Mouse (Mus musculus): Measurements from ENCODE around the gene Col8a2. TPM values are rescaled to one million over a fixed set of nuclear protein-coding genes. Genes with fewer than 3 reads are reported as not detected.

The Col8a2 gene
- polyA plus RNA-seq, 1 experiment from 2014 or later: 13.3 TPM

- Histone ChIP-seq H3K4me2 (0 out of 2 replicates have a peak overlapping the region, but pooled peaks have one; percentile 52), H3K4me3 (replicated peaks) (peak overlapping the region; percentile 74; the same call in 1 of the 2 replicates), H3K9me3 (no peaks in the 10 kb centered on the region), H3K27ac (peak overlapping the region; percentile 94), H3K27me3 (no peaks in the 10 kb centered on the region), H3K36me3 (peaks cover 5% of the 10 kb centered on the region; the same call in 1 of the 2 replicates), H3K9ac (replicated peaks) (no peak overlapping the region), H3K4me1 (replicated peaks) (peaks cover 58% of the 10 kb centered on the region)
- ATAC-seq (ENCODE audit: insufficient number of reproducible peaks, insufficient read depth, low FRiP score, low TSS enrichment, low read depth): no peak
- WGBS: 51% methylated on average over 7 of the region's 7 CpGs
These were observed 24.9 kb upstream of the Col8a2 start for GRCm38 (mm10) chr4:126261675-126262074.

- no peaks in the 10 kb centered on the region for H3K9me3 ChIP-seq
- H3K27ac ChIP-seq: peak within 1 kb of the TSS; percentile 94
- WGBS: under 1% methylated on average over 46 of the region's 46 CpGs
- peaks cover 5% of the 10 kb centered on the region; the same call in 1 of the 2 replicates for H3K36me3 ChIP-seq
- H3K4me3 ChIP-seq (replicated peaks): peak within 1 kb of the TSS; percentile 74
- H3K4me2 ChIP-seq: peak within 1 kb of the TSS; percentile 85
- ATAC-seq (ENCODE audit: insufficient number of reproducible peaks, insufficient read depth, low FRiP score, low TSS enrichment, low read depth): peak; percentile 93
- no peaks in the 10 kb centered on the region for H3K27me3 ChIP-seq
- peaks cover 54% of the 10 kb centered on the region for H3K4me1 ChIP-seq (replicated peaks)
- H3K9ac ChIP-seq (replicated peaks): peak within 1 kb of the TSS; percentile 77
These were observed 24.3 kb upstream of the Col8a2 start, which contains the start of gene Trappc3 for GRCm38 (mm10) chr4:126262119-126262807. Gene Trappc3 (plus strand): TSS chr4:126262325.

GRCm38 (mm10) chr4:126269292-126269691, 17.3 kb upstream of the Col8a2 start:
- Histone ChIP-seq H3K4me2 (no peak overlapping the region), H3K4me1 (replicated peaks) (no peaks in the 10 kb centered on the region), H3K27ac (no peak overlapping the region), H3K9me3 (no peaks in the 10 kb centered on the region), H3K9ac (replicated peaks) (no peak overlapping the region), H3K4me3 (replicated peaks) (no peak overlapping the region), H3K27me3 (no peaks in the 10 kb centered on the region), H3K36me3 (peaks cover 30% of the 10 kb centered on the region)
- 84% methylated on average over 3 of the region's 3 CpGs for WGBS
- ATAC-seq (ENCODE audit: insufficient number of reproducible peaks, insufficient read depth, low FRiP score, low TSS enrichment, low read depth): no peak

GRCm38 (mm10) chr4:126273753-126274152, 12.8 kb upstream of the Col8a2 start:
- H3K27me3 ChIP-seq: no peaks in the 10 kb centered on the region
- no peaks in the 10 kb centered on the region for H3K9me3 ChIP-seq
- WGBS: 75% methylated on average over 13 of the region's 13 CpGs
- peaks cover 13% of the 10 kb centered on the region for H3K4me1 ChIP-seq (replicated peaks)
- no peak overlapping the region for H3K9ac ChIP-seq (replicated peaks)
- ATAC-seq (ENCODE audit: insufficient number of reproducible peaks, insufficient read depth, low FRiP score, low TSS enrichment, low read depth): no peak
- H3K27ac ChIP-seq: no peak overlapping the region
- no peak overlapping the region for H3K4me2 ChIP-seq
- H3K4me3 ChIP-seq (replicated peaks): no peak overlapping the region
- peaks cover 40% of the 10 kb centered on the region for H3K36me3 ChIP-seq

- peaks cover 40% of the 10 kb centered on the region for H3K36me3 ChIP-seq
- 94% methylated on average over 4 of the region's 4 CpGs for WGBS
- ATAC-seq (ENCODE audit: insufficient number of reproducible peaks, insufficient read depth, low FRiP score, low TSS enrichment, low read depth): no peak
These were observed 11.5 kb upstream of the Col8a2 start for GRCm38 (mm10) chr4:126275081-126275480.

GRCm38 (mm10) chr4:126275681-126276131, 10.9 kb upstream of the Col8a2 start:
- H3K9ac ChIP-seq (replicated peaks): no peak overlapping the region
- H3K27me3 ChIP-seq: no peaks in the 10 kb centered on the region
- no peak overlapping the region for H3K4me2 ChIP-seq
- peaks cover 20% of the 10 kb centered on the region for H3K4me1 ChIP-seq (replicated peaks)
- 85% methylated on average over 13 of the region's 13 CpGs for WGBS
- no peak overlapping the region for H3K4me3 ChIP-seq (replicated peaks)
- ATAC-seq (ENCODE audit: insufficient number of reproducible peaks, insufficient read depth, low FRiP score, low TSS enrichment, low read depth): no peak
- H3K27ac ChIP-seq: no peak overlapping the region
- no peaks in the 10 kb centered on the region for H3K9me3 ChIP-seq
- peaks cover 40% of the 10 kb centered on the region for H3K36me3 ChIP-seq

More at GRCm38 (mm10) chr4:126275081-126275480, 11.5 kb upstream of the Col8a2 start:
- H3K9ac ChIP-seq (replicated peaks): no peak overlapping the region
- no peak overlapping the region for H3K27ac ChIP-seq
- no peaks in the 10 kb centered on the region for H3K27me3 ChIP-seq
- H3K4me3 ChIP-seq (replicated peaks): no peak overlapping the region
- no peak overlapping the region for H3K4me2 ChIP-seq
- H3K4me1 ChIP-seq (replicated peaks): peaks cover 20% of the 10 kb centered on the region
- no peaks in the 10 kb centered on the region for H3K9me3 ChIP-seq

- WGBS: 3% methylated on average over 13 of the region's 13 CpGs
- no peaks in the 10 kb centered on the region for H3K9me3 ChIP-seq
- H3K4me3 ChIP-seq (replicated peaks): 0 out of 2 replicates have a peak overlapping the region, but pooled peaks have one; percentile 18
- no peaks in the 10 kb centered on the region for H3K27me3 ChIP-seq
- H3K9ac ChIP-seq (replicated peaks): no peak overlapping the region; the same call in 1 of the 2 replicates
- peak overlapping the region; percentile 92 for H3K27ac ChIP-seq
- peaks cover 31% of the 10 kb centered on the region for H3K36me3 ChIP-seq
- ATAC-seq (ENCODE audit: insufficient number of reproducible peaks, insufficient read depth, low FRiP score, low TSS enrichment, low read depth): peak; percentile 57
- H3K4me1 ChIP-seq (replicated peaks): peaks cover 29% of the 10 kb centered on the region
- peak overlapping the region; percentile 48 for H3K4me2 ChIP-seq
These were observed 8.6 kb upstream of the Col8a2 start for GRCm38 (mm10) chr4:126277906-126278564.

- Histone ChIP-seq H3K4me2 (peak overlapping the region; percentile 48), H3K36me3 (peaks cover 26% of the 10 kb centered on the region), H3K9me3 (no peaks in the 10 kb centered on the region), H3K4me3 (replicated peaks) (0 out of 2 replicates have a peak overlapping the region, but pooled peaks have one; percentile 1), H3K9ac (replicated peaks) (no peak overlapping the region; the same call in 1 of the 2 replicates), H3K4me1 (replicated peaks) (peaks cover 29% of the 10 kb centered on the region), H3K27ac (peak overlapping the region; percentile 92), H3K27me3 (no peaks in the 10 kb centered on the region; the same call in 1 of the 2 replicates)
- peak; percentile 73 for ATAC-seq (ENCODE audit: insufficient number of reproducible peaks, insufficient read depth, low FRiP score, low TSS enrichment, low read depth)
- 9% methylated on average over 9 of the region's 9 CpGs for WGBS
These were observed 8.1 kb upstream of the Col8a2 start for GRCm38 (mm10) chr4:126278565-126278915.

GRCm38 (mm10) chr4:126278961-126279360, 7.6 kb upstream of the Col8a2 start:
- Histone ChIP-seq H3K4me2 (peak overlapping the region; percentile 48), H3K36me3 (peaks cover 22% of the 10 kb centered on the region), H3K4me3 (replicated peaks) (no peak overlapping the region), H3K27me3 (peaks cover 3% of the 10 kb centered on the region), H3K9me3 (no peaks in the 10 kb centered on the region), H3K4me1 (replicated peaks) (peaks cover 29% of the 10 kb centered on the region), H3K27ac (peak overlapping the region; percentile 92), H3K9ac (replicated peaks) (no peak overlapping the region)
- ATAC-seq (ENCODE audit: insufficient number of reproducible peaks, insufficient read depth, low FRiP score, low TSS enrichment, low read depth): peak; percentile 54
- 26% methylated on average over 9 of the region's 9 CpGs for WGBS

- H3K27ac ChIP-seq: no peak overlapping the region
- WGBS: 54% methylated on average over 9 of the region's 9 CpGs
- peaks cover 26% of the 10 kb centered on the region for H3K27me3 ChIP-seq
- no peak overlapping the region for H3K9ac ChIP-seq (replicated peaks)
- H3K9me3 ChIP-seq: peaks cover 6% of the 10 kb centered on the region
- H3K36me3 ChIP-seq: no peaks in the 10 kb centered on the region
- no peak overlapping the region for H3K4me3 ChIP-seq (replicated peaks)
- no peak for ATAC-seq (ENCODE audit: insufficient number of reproducible peaks, insufficient read depth, low FRiP score, low TSS enrichment, low read depth)
- H3K4me1 ChIP-seq (replicated peaks): peaks cover 34% of the 10 kb centered on the region
- no peak overlapping the region for H3K4me2 ChIP-seq
These were observed 4.9 kb upstream of the Col8a2 start for GRCm38 (mm10) chr4:126281706-126282105.

- Histone ChIP-seq H3K9me3 (peaks cover 6% of the 10 kb centered on the region), H3K4me1 (replicated peaks) (peaks cover 37% of the 10 kb centered on the region), H3K4me3 (replicated peaks) (no peak overlapping the region), H3K4me2 (no peak overlapping the region), H3K27me3 (peaks cover 45% of the 10 kb centered on the region), H3K9ac (replicated peaks) (no peak overlapping the region), H3K27ac (no peak overlapping the region), H3K36me3 (no peaks in the 10 kb centered on the region)
- no peak for ATAC-seq (ENCODE audit: insufficient number of reproducible peaks, insufficient read depth, low FRiP score, low TSS enrichment, low read depth)
- 90% methylated on average over 8 of the region's 8 CpGs for WGBS
These were observed 3.0 kb upstream of the Col8a2 start for GRCm38 (mm10) chr4:126283582-126283981.
